In genomic region chr1:92934182-92934827, GRCm38 (mm10) we compare ENCODE assay signal across 1 mouse cellular context.
A peak's percentile ranks its signal among the peaks of the same experiment; 100 is the strongest.
TF ChIP-seq lines count a peak whose summit lies in the region.

Capn10 (plus strand) TSS chr1:92934376.

TF ChIP-seq in MEL, 35 proteins besides CTCF, POLR2A, EP300 and RAD21 (continued from another document):
- TF ChIP-seq MAX (IDR thresholded peaks at IDR 0.05; ENCODE audit: low read length) (peak; percentile 96), TCF12 (IDR thresholded peaks at IDR 0.05; ENCODE audit: low read depth, low read length) (peak; percentile 57), NRF1 (IDR thresholded peaks at IDR 0.05; ENCODE audit: insufficient read depth, low read depth, low read length, poor library complexity, severe bottlenecking) (peak; percentile 62), ELF1 (IDR thresholded peaks at IDR 0.05; ENCODE audit: low read depth, low read length) (peak; percentile 99)
